Mouse (Mus musculus) stomach, embryonic 16.5 days (tissue): ENCODE data around the gene Hoxa5. TPM values are rescaled to one million over a fixed set of nuclear protein-coding genes. Genes with fewer than 3 reads are reported as not detected.

Experiments
- ATAC-seq: fragments of 200-750 bp; cut with Nextera tagmentation; 2 replicates; pipeline ENCODE4 v1.8.0; 2017; ENCODE audit warnings: moderate number of reproducible peaks, moderate TSS enrichment; ENCODE audit not compliant: insufficient read depth, low FRiP score
- H3K27ac ChIP-seq: fragments of 300-500 bp; sonication (generic); 2 replicates; pipeline ENCODE4 v1.5.1; 2014; ENCODE audit warnings: low read length
- H3K27me3 ChIP-seq: fragments of 300-500 bp; sonication (generic); 2 replicates; pipeline ENCODE4 v1.6.1; 2014; ENCODE audit warnings: low read length, control low read depth, mixed read lengths; ENCODE audit not compliant: control insufficient read depth, insufficient read depth
- H3K36me3 ChIP-seq: fragments of 300-500 bp; sonication (generic); 2 replicates; pipeline ENCODE4 v1.6.1; 2014; ENCODE audit warnings: low read length; ENCODE audit not compliant: control insufficient read depth, insufficient read depth
- H3K4me1 ChIP-seq: fragments of 300-500 bp; sonication (generic); 2 replicates; pipeline ENCODE4 v1.6.1; 2014; ENCODE audit warnings: low read length, control low read depth, mixed read lengths; ENCODE audit not compliant: control insufficient read depth, insufficient read depth
- H3K4me2 ChIP-seq: fragments of 300-500 bp; sonication (generic); 2 replicates; pipeline ENCODE4 v1.6.1; 2014; ENCODE audit warnings: low read depth, low read length, mixed read lengths
- H3K4me3 ChIP-seq: fragments of 300-500 bp; sonication (generic); replicated peaks from 2 replicates; pipeline ENCODE4 v1.5.1; 2014; ENCODE audit warnings: mild to moderate bottlenecking, low read length
- H3K9ac ChIP-seq: fragments of 300-500 bp; sonication (generic); 2 replicates; pipeline ENCODE4 v1.6.1; 2014; ENCODE audit warnings: low read length
- H3K9me3 ChIP-seq: fragments of 300-500 bp; sonication (generic); replicated peaks from 2 replicates; pipeline ENCODE4 v1.6.1; 2016; ENCODE audit warnings: low read length, control low read depth; ENCODE audit not compliant: control insufficient read depth
- WGBS: fragments of 180-500 bp; shearing (Covaris S2); extraction: QIAGEN DNeasy Blood & Tissue Kit; methylation state at CpG from one replicate; pipeline ENCODE4 v1.1.7; 2014; 5-methylcytosine and 5-hydroxymethylcytosine counted together
- polyA plus RNA-seq: library from polyadenylated mRNA; unstranded; fragments of >200 nt; fragmentation: Nextera tagmentation; extraction: Ambion mirVana; gene quantifications from 2 replicates; pipeline ENCODE4 v1.2.1, GENCODE M21; 2015

Hoxa5 gene
- polyA plus RNA-seq, 1 experiment from 2014 or later, result 11.0 TPM

DNA sequence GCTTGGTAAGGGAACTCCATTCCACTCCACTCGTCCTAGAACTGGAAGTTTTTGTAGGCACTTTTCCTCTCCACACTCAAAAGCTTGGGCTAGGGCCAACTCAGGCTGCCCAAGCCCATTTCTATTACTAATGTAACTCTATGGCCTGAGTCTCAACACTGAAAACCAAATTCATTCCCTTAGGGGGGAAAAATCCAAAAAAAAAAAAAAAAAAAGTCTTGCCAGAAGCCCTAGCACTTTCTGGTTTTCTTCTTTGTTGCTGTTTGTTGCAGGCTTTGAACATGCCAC lies 42.4 kb downstream of the Hoxa5 start:
- peak overlapping the region; percentile 64 for H3K27ac ChIP-seq
- no peak for ATAC-seq
- WGBS, result 23% methylated on average over 1 of the region's 1 CpGs
- H3K9me3 ChIP-seq, result no peaks in the 10 kb centered on the region
- H3K36me3 ChIP-seq, result no peaks in the 10 kb centered on the region
- H3K4me3 ChIP-seq, result peak overlapping the region; percentile 35
- no peaks in the 10 kb centered on the region for H3K27me3 ChIP-seq
- H3K9ac ChIP-seq, result peak overlapping the region; percentile 55
- H3K4me1 ChIP-seq, result peaks cover 23% of the 10 kb centered on the region
- H3K4me2 ChIP-seq, result peak overlapping the region; percentile 65

- Histone ChIP-seq H3K4me2 (peak overlapping the region; percentile 65), H3K27me3 (no peaks in the 10 kb centered on the region; the same call in 1 of the 2 replicates), H3K4me3 (peak overlapping the region; percentile 82), H3K9me3 (no peaks in the 10 kb centered on the region), H3K36me3 (no peaks in the 10 kb centered on the region), H3K4me1 (peaks cover 23% of the 10 kb centered on the region), H3K27ac (peak overlapping the region; percentile 97), H3K9ac (peak overlapping the region; percentile 90)
- no peak for ATAC-seq
- 16% methylated on average over 8 of the region's 8 CpGs for WGBS
These were observed 42.9 kb downstream of the Hoxa5 start for GRCm38 (mm10) chr6:52161336-52162092.

- peak overlapping the region; percentile 65 for H3K4me2 ChIP-seq
- H3K36me3 ChIP-seq, result no peaks in the 10 kb centered on the region
- 7% methylated on average over 30 of the region's 30 CpGs for WGBS
- H3K4me1 ChIP-seq, result peaks cover 23% of the 10 kb centered on the region
- no peaks in the 10 kb centered on the region for H3K9me3 ChIP-seq
- H3K27me3 ChIP-seq, result peaks cover under 1% of the 10 kb centered on the region; the same call in 1 of the 2 replicates
- H3K9ac ChIP-seq, result peak overlapping the region; percentile 90
- ATAC-seq, result peak; percentile 14; the same call in 1 of the 2 replicates
- H3K27ac ChIP-seq, result peak overlapping the region; percentile 97
- peak overlapping the region; percentile 82 for H3K4me3 ChIP-seq
These were observed 43.7 kb downstream of the Hoxa5 start for GRCm38 (mm10) chr6:52160511-52161335.

- H3K9me3 ChIP-seq, result no peaks in the 10 kb centered on the region
- no peaks in the 10 kb centered on the region for H3K36me3 ChIP-seq
- peak overlapping the region; percentile 90 for H3K9ac ChIP-seq
- peak overlapping the region; percentile 82 for H3K4me3 ChIP-seq
- peak overlapping the region; percentile 65 for H3K4me2 ChIP-seq
- WGBS, result 9% methylated on average over 9 of the region's 9 CpGs
- ATAC-seq, result no peak
- peak overlapping the region; percentile 97 for H3K27ac ChIP-seq
- H3K27me3 ChIP-seq, result peaks cover 6% of the 10 kb centered on the region; the same call in 1 of the 2 replicates
- H3K4me1 ChIP-seq, result peaks cover 23% of the 10 kb centered on the region
These were observed 44.4 kb downstream of the Hoxa5 start for GRCm38 (mm10) chr6:52159979-52160378.

- Histone ChIP-seq H3K9me3 (no peaks in the 10 kb centered on the region), H3K4me2 (peak overlapping the region; percentile 65), H3K27me3 (peaks cover 6% of the 10 kb centered on the region; the same call in 1 of the 2 replicates), H3K4me3 (peak overlapping the region; percentile 82), H3K9ac (peak overlapping the region; percentile 90), H3K27ac (peak overlapping the region; percentile 97), H3K4me1 (peaks cover 23% of the 10 kb centered on the region), H3K36me3 (no peaks in the 10 kb centered on the region)
- ATAC-seq, result peak; percentile 18; the same call in 1 of the 2 replicates
- WGBS, result 10% methylated on average over 12 of the region's 12 CpGs
These were observed 45.1 kb downstream of the Hoxa5 start for GRCm38 (mm10) chr6:52159164-52159761.

- 1% methylated on average over 50 of the region's 55 CpGs for WGBS
- no peaks in the 10 kb centered on the region for H3K9me3 ChIP-seq
- H3K36me3 ChIP-seq, result no peaks in the 10 kb centered on the region
- peak within 1 kb of the TSS; percentile 90 for H3K9ac ChIP-seq
- peaks cover 6% of the 10 kb centered on the region for H3K27me3 ChIP-seq
- peaks cover 23% of the 10 kb centered on the region for H3K4me1 ChIP-seq
- peak within 1 kb of the TSS; percentile 82 for H3K4me3 ChIP-seq
- peak; percentile 85 for ATAC-seq
- peak within 1 kb of the TSS; percentile 97 for H3K27ac ChIP-seq
- peak within 1 kb of the TSS; percentile 65 for H3K4me2 ChIP-seq
These were observed 45.9 kb downstream of the Hoxa5 start, which contains the start of gene Hoxa1 for GRCm38 (mm10) chr6:52158276-52159051. Hoxa1 (minus strand) TSS chr6:52158317.

- H3K4me3 ChIP-seq, result peak overlapping the region; percentile 82
- H3K27ac ChIP-seq, result no peak overlapping the region
- WGBS, result 4% methylated on average over 32 of the region's 32 CpGs
- H3K27me3 ChIP-seq, result peaks cover 8% of the 10 kb centered on the region
- peak overlapping the region; percentile 65 for H3K4me2 ChIP-seq
- peak overlapping the region; percentile 38; the same call in 1 of the 2 replicates for H3K9ac ChIP-seq
- ATAC-seq, result no peak
- H3K4me1 ChIP-seq, result peaks cover 23% of the 10 kb centered on the region
- no peaks in the 10 kb centered on the region for H3K36me3 ChIP-seq
- H3K9me3 ChIP-seq, result no peaks in the 10 kb centered on the region
These were observed 46.7 kb downstream of the Hoxa5 start for GRCm38 (mm10) chr6:52157466-52158275.
